Mouse (Mus musculus) kidney, adult 2 months (tissue): ENCODE measurements around the gene Ints6.

Source experiments
- CTCF ChIP-seq: fragments of 200-500 bp; conservative IDR thresholded peaks from 2 replicates; pipeline ENCODE4 v1.5.1; 2011; ENCODE audit warnings: low read depth, mild to moderate bottlenecking, control low read depth, low read length, moderate library complexity, mixed read lengths; ENCODE audit not compliant: insufficient read depth, insufficient read length
- POLR2A ChIP-seq: fragments of 200-500 bp; IDR thresholded peaks from one replicate; pipeline ENCODE4 v1.6.1; 2011; ENCODE audit warnings: low read depth, low read length, control low read depth

DNA sequence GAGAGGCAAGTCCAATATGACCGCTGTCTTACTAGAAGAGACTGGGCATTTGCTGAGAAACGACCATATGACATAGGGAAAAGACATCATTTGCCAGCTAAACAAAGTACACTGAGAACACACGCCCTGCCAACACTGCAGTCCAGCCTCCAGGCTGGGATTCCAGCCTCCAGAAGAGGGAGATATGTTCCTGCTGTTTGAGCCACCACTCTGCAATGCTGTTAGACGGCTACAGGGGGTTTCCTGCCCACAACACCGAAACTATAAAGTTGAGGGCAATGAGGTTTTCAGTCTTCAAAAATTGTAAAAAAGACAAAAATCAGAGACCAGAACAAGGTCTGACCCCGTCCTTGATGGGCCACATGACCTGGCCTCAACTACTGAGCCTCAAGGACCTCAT, 121.9 kb downstream of the Ints6 start:
- TF ChIP-seq CTCF (peak; percentile 38), POLR2A (no peak)
